ENCODE assay signal across 2 mouse cellular contexts in genomic region chr4:145580333-145580732, GRCm38 (mm10). TPM values are rescaled to one million over a fixed set of nuclear protein-coding genes. Genes with fewer than 3 reads are reported as not detected.
"Had no signal": no experiment of that assay in that cellular context is flagged by ENCODE, and none has a peak within 500 bp of the region (broad histone marks: within the 10 kb centered on the region; RNA-seq: fewer than 3 reads in every experiment).

No protein-coding gene starts in this region.

RNA-seq across cellular contexts. Expression of gene Gm13212, which starts 4.6 kb away (rescaled TPM):
- total RNA-seq: midbrain, postnatal 0 days had no signal
- polyA plus RNA-seq: liver, adult 2 months had no signal
